Mouse (Mus musculus) heart, embryonic 14.5 days (tissue): ENCODE measurements around the gene Nrg4. TPM values are rescaled to one million over a fixed set of nuclear protein-coding genes. Genes with fewer than 3 reads are reported as not detected.

ENCODE experiments used
- ATAC-seq: fragments of 200-750 bp; cut with Nextera tagmentation; 2 replicates; pipeline ENCODE4 v1.8.0; 2017; ENCODE audit warnings: low read depth, moderate TSS enrichment; ENCODE audit not compliant: insufficient number of reproducible peaks, insufficient read depth, low FRiP score
- H3K27ac ChIP-seq, 2 experiments: fragments of 200-500 bp in 1 of 2; fragments of 300-500 bp in 1 of 2; sonication (generic) in 1 of 2; replicated peaks in 1 of 2; 2 replicates each; pipeline ENCODE4 v1.5.1; 2012 to 2014; ENCODE audit warnings: low read depth in 2 of 2, low read length in 2 of 2, control low read depth in 1 of 2, mild to moderate bottlenecking in 1 of 2, mixed read lengths in 1 of 2; ENCODE audit not compliant: control insufficient read depth in 1 of 2, insufficient read depth in 1 of 2
- H3K27me3 ChIP-seq: fragments of 300-500 bp; sonication (generic); 2 replicates; pipeline ENCODE4 v1.6.1; 2014; ENCODE audit warnings: mild to moderate bottlenecking, low read length, control low read depth; ENCODE audit not compliant: control insufficient read depth, insufficient read depth
- H3K36me3 ChIP-seq: fragments of 300-500 bp; sonication (generic); 2 replicates; pipeline ENCODE4 v1.6.1; 2014; ENCODE audit warnings: mild to moderate bottlenecking, control low read depth, low read length, mixed read lengths; ENCODE audit not compliant: control insufficient read depth, insufficient read depth
- H3K4me1 ChIP-seq, 2 experiments: fragments of 200-500 bp in 1 of 2; fragments of 300-500 bp in 1 of 2; sonication (generic) in 1 of 2; 2 replicates each; pipeline ENCODE4 v1.6.1; 2012 to 2014; ENCODE audit warnings: low read length in 2 of 2, control low read depth in 1 of 2, mixed read lengths in 1 of 2; ENCODE audit not compliant: control insufficient read depth in 2 of 2, insufficient read depth in 2 of 2
- H3K4me2 ChIP-seq: fragments of 300-500 bp; sonication (generic); 2 replicates; pipeline ENCODE4 v1.6.1; 2014; ENCODE audit warnings: mild to moderate bottlenecking, low read length
- H3K4me3 ChIP-seq, 2 experiments: fragments of 200-500 bp in 1 of 2; fragments of 300-500 bp in 1 of 2; sonication (generic) in 1 of 2; 2 replicates each; pipeline ENCODE4 v1.5.1; 2012 to 2014; ENCODE audit warnings: low read length in 2 of 2, mild to moderate bottlenecking in 2 of 2, control low read depth in 1 of 2, low read depth in 1 of 2, moderate library complexity in 1 of 2; ENCODE audit not compliant: control insufficient read depth in 1 of 2, insufficient read depth in 1 of 2
- H3K9ac ChIP-seq: fragments of 300-500 bp; sonication (generic); 2 replicates; pipeline ENCODE4 v1.6.1; 2014; ENCODE audit warnings: mild to moderate bottlenecking, low read length
- H3K9me3 ChIP-seq: fragments of 300-500 bp; sonication (generic); 2 replicates; pipeline ENCODE4 v1.6.1; 2016; ENCODE audit warnings: low read length, control low read depth; ENCODE audit not compliant: control insufficient read depth
- WGBS: fragments of 180-500 bp; shearing (Covaris S2); extraction: QIAGEN DNeasy Blood & Tissue Kit; methylation state at CpG from one replicate; pipeline ENCODE4 v1.1.7; 2014; 5-methylcytosine and 5-hydroxymethylcytosine counted together
- polyA plus RNA-seq: library from polyadenylated mRNA; unstranded; fragments of >200 nt; fragmentation: Nextera tagmentation; extraction: Ambion mirVana; gene quantifications from 2 replicates; pipeline ENCODE4 v1.2.1, GENCODE M21; 2014

Gene Nrg4
- polyA plus RNA-seq, 1 experiment from 2014 or later = 1.7 TPM

DNA sequence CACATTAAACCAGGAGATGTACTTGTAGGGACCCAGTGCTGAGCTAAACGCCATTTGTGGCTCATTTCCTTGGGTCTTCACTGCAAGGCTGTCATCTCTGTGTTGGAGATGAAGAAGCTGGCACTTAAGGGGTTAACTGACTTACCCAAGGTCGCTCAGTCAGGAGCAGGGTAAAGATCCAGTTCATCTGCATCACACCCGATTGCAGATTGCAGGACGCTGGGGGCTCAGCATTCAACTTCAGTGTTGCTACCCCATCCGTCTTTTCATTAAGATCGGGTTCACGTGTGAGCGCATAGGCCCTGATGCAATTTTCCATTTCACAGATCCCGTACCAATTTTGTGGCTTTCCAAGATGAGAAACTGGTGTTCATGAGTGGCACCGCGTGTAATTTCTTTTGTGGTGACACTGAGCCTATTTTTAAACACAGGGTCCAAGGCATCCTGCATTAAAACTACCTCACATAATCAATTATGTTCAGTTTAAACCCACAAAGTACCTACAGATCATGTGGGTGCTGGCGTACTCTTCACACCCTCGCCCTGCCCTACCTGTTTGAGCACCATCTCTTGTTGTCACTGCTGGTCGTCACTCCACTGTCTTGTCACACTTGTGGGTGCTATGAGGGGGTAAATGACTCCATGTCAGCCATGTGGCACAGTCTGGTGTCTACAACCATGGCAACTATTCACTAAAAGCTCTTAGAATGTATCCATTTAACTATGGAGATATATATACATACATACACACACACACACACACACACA, 1.7 kb upstream of the Nrg4 start:
- peaks cover 3 to 5% of the 10 kb centered on the region in 2 experiments; a peak in 2 of 4 replicates for H3K4me1 ChIP-seq
- no peak overlapping the region for H3K27ac ChIP-seq
- 38% methylated on average over 14 of the region's 14 CpGs for WGBS
- no peak for ATAC-seq
- no peaks in the 10 kb centered on the region for H3K36me3 ChIP-seq
- H3K9me3 ChIP-seq = no peaks in the 10 kb centered on the region
- no peak overlapping the region for H3K4me3 ChIP-seq
- H3K9ac ChIP-seq = no peak overlapping the region
- no peak overlapping the region for H3K4me2 ChIP-seq
- H3K27me3 ChIP-seq = peaks cover 67% of the 10 kb centered on the region

DNA sequence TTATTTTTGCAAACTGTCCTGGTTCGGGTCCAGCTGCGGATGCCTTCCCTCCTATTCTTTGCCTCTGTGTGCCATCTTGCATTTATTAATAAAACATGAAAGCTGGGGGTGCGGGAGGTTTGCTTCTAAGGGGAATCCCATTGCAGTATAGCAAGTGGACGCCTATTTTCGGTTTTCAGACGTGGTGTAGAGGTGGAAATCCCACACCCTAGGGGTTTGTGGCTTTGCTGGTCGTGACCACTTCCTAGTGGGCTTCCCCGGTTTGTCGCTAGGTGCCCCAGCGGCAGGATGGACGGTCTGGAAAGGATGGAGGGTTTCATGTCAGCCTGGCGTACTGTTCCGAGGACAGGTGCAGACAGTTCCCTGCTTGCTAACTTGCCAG, 581 bp upstream of the Nrg4 start:
- no peak for ATAC-seq

DNA sequence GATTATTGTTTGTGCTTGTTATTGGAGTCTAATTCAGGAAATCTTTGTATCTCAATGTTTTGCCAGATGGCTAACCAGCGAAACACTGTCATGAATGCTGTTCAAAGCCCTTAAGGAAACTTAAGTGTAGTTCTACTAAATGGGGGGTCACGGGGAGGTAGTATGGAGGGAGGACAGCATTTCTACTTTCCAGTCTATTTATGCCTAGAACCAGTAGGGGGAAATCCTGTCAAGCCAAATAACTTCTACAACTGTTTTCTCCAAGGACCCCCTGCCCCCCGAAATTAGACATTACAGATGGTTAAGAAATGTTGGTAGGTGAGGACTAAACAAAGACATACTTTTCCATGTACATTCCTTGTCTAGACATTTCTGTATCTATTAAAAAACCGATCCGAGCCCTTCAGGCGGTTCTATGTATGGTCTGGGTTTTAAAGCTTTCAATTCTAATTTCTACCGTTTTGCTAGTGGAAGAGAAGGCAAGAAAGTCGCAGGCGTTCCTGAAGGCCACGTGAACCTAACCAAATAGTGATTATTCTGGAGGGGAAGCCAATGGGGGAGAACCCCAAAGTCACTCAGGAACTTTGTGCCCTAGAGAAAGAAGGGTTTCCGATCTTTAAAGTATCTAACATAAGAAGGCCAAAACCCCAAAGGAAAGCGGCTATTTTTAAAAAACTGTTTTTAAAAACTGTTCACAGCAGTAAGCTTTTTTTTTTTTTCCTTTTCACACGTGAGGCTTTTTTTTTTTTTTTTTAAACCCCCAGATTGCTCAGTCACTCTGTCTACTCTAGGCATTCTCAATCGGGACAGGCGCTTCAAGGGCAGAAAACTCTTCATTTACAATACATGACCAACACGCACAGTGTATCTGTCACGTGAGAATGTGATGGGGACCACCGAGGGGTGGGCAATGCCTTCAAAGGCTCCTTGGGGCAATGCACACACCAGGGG, 805 bp downstream of the Nrg4 start:
- Histone ChIP-seq H3K27ac (no peak overlapping the region), H3K27me3 (peaks cover 66% of the 10 kb centered on the region), H3K36me3 (no peaks in the 10 kb centered on the region), H3K4me1 (no peaks in the 10 kb centered on the region; a peak in 1 of 4 replicates), H3K4me3 (peak overlapping the region; percentile 64 to 71), H3K9ac (peak overlapping the region; percentile 83), H3K4me2 (peak overlapping the region; percentile 94), H3K9me3 (no peaks in the 10 kb centered on the region)
- ATAC-seq = no peak
- 14% methylated on average over 18 of the region's 18 CpGs for WGBS

More for the DNA sequence above, 581 bp upstream of the Nrg4 start:
- H3K9me3 ChIP-seq = no peaks in the 10 kb centered on the region
- H3K9ac ChIP-seq = peak overlapping the region; percentile 83
- H3K4me3 ChIP-seq = peak overlapping the region; percentile 50 to 71
- H3K27ac ChIP-seq = no peak overlapping the region
- H3K4me1 ChIP-seq = no peaks in the 10 kb centered on the region; a peak in 1 of 4 replicates
- H3K4me2 ChIP-seq = peak overlapping the region; percentile 94
- H3K36me3 ChIP-seq = no peaks in the 10 kb centered on the region
- WGBS = under 1% methylated on average over 13 of the region's 13 CpGs
- H3K27me3 ChIP-seq = peaks cover 71% of the 10 kb centered on the region

DNA sequence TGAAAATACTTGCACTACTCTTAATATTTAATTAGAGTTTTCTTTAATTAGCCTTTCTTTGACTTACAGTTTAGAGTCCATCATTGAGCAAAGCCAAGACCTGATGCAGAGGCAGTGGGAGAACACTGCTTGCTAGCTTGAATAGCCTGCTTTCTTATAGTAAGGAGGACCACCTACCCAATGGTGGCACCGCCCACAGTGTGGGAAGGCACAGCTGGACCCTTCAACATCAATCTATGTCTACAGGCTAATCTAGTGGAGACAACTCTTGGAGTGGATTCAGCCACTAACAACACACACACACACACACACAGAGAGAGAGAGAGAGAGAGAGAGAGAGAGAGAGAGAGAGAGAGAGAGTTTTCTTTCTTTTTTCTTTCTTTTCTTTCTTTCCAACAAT, 1.6 kb downstream of the Nrg4 start:
- 40% methylated on average over 1 of the region's 1 CpGs for WGBS
- H3K27me3 ChIP-seq = peaks cover 59% of the 10 kb centered on the region
- no peaks in the 10 kb centered on the region for H3K36me3 ChIP-seq
- ATAC-seq = no peak
- no peak overlapping the region for H3K27ac ChIP-seq
- H3K9me3 ChIP-seq = no peaks in the 10 kb centered on the region
- H3K4me1 ChIP-seq = no peaks in the 10 kb centered on the region; a peak in 1 of 4 replicates
- H3K4me2 ChIP-seq = no peak overlapping the region
- H3K4me3 ChIP-seq = no peak overlapping the region
- H3K9ac ChIP-seq = no peak overlapping the region

DNA sequence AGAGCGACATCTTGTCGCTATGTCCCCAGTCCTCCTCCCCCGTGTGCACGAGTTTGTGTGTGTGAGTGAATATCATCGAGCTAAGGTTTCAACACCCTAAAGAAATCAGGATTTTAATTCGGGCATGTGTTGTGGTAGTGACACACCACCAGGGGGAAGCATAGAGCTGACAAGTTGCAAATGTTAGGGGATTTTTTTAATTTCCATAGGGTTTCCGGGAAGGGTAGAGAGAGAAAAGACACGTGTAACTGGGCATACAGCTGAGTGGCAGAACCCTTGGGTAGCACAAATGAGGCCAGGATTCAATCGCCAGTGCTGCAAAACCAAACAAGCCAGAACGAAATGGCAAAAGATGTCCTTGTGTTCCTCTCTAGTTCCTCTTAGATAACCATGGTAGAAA, 2.1 kb downstream of the Nrg4 start:
- no peak for ATAC-seq

DNA sequence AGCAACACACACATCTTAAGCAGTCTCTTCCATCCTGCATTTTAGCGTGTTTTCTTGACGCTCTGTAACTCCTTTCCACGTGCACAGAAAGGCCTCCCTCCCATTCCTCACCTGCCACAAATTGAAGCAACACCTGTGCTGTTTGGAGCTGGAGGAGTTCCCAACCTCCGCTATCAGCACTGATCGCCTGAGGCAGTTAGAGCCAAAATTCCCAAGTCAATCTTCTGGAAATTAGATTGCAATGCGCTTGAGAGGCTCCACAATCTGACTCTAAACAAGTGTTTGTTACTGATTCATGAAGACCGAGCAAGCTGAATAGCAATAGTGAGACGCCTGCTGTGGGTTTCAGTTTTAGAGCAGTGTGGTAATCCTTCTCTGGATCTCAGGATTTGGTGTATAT, 2.6 kb downstream of the Nrg4 start:
- 50% methylated on average over 8 of the region's 8 CpGs for WGBS

More for the DNA sequence above, 2.1 kb downstream of the Nrg4 start:
- H3K9ac ChIP-seq = no peak overlapping the region
- no peaks in the 10 kb centered on the region for H3K9me3 ChIP-seq
- no peak overlapping the region for H3K4me3 ChIP-seq
- H3K36me3 ChIP-seq = no peaks in the 10 kb centered on the region
- H3K27me3 ChIP-seq = peaks cover 55% of the 10 kb centered on the region
- H3K27ac ChIP-seq = no peak overlapping the region
- no peaks in the 10 kb centered on the region; a peak in 1 of 4 replicates for H3K4me1 ChIP-seq
- WGBS = 54% methylated on average over 10 of the region's 10 CpGs
- H3K4me2 ChIP-seq = no peak overlapping the region

DNA sequence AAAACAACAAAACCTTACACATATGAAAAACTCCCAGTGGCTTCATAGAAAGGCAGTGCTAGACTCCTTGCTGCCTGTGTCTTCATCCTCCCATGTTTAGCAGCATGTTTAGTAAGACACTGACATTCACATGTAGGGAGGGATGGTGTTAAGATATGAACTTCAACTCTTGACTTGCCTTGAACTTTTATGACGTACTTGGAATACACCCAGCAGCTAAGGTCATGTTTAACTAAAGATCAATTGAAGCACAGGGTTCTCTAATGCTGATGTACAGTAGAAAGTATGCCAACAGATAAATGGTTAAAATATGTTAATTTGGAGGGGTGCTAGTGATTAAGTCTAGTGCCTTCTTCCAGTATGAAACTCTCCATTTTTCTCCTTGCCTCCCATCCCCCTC, 4.0 kb downstream of the Nrg4 start:
- no peaks in the 10 kb centered on the region for H3K9me3 ChIP-seq
- H3K27me3 ChIP-seq = peaks cover 36% of the 10 kb centered on the region
- H3K36me3 ChIP-seq = no peaks in the 10 kb centered on the region
- ATAC-seq = no peak
- H3K4me2 ChIP-seq = no peak overlapping the region
- no peak overlapping the region for H3K27ac ChIP-seq
- WGBS = 56% methylated on average over 1 of the region's 1 CpGs
- H3K4me3 ChIP-seq = no peak overlapping the region
- H3K9ac ChIP-seq = no peak overlapping the region
- no peaks in the 10 kb centered on the region; a peak in 1 of 4 replicates for H3K4me1 ChIP-seq

More for the DNA sequence above, 2.6 kb downstream of the Nrg4 start:
- Histone ChIP-seq H3K27me3 (peaks cover 50% of the 10 kb centered on the region), H3K4me2 (no peak overlapping the region), H3K36me3 (no peaks in the 10 kb centered on the region), H3K9ac (no peak overlapping the region), H3K9me3 (no peaks in the 10 kb centered on the region), H3K27ac (no peak overlapping the region), H3K4me1 (no peaks in the 10 kb centered on the region; a peak in 1 of 4 replicates), H3K4me3 (no peak overlapping the region)
- ATAC-seq = no peak
